Mouse (Mus musculus) thymus, adult 2 months (tissue): ENCODE data around the gene Rhag.

Experiments used
- CTCF ChIP-seq: fragments of 200-500 bp; IDR thresholded peaks from 2 replicates; pipeline ENCODE4 v1.5.1; 2012; ENCODE audit warnings: mild to moderate bottlenecking, control low read depth, low read length, moderate library complexity, borderline replicate concordance; ENCODE audit not compliant: control insufficient read depth, poor library complexity, insufficient read depth; ENCODE audit errors: extremely low read depth
- POLR2A ChIP-seq: fragments of 200-500 bp; IDR thresholded peaks from 2 replicates; pipeline ENCODE4 v1.6.1; 2012; ENCODE audit warnings: mild to moderate bottlenecking, low read length, control low read depth, moderate library complexity; ENCODE audit not compliant: control insufficient read depth, poor library complexity, insufficient read depth; ENCODE audit errors: extremely low read depth

- TF ChIP-seq CTCF = no peak
- no peak for TF ChIP-seq POLR2A
Measured at GRCm38 (mm10) chr17:40810934-40811333, at the start of gene Rhag.
